Mouse (Mus musculus) cerebellum, adult (tissue): Measurements from ENCODE around the gene Rab6b.
"Not testable (repeated sequence)": the region's sequence is repeated elsewhere in the genome, so short reads cannot be mapped to it uniquely, and the experiment has no call there.

ENCODE experiments used
- ATAC-seq: cut with Nextera tagmentation; 2 replicates; pipeline ENCODE4 v1.9.2; 2017; ENCODE audit warnings: mild to moderate bottlenecking, moderate library complexity, mixed read lengths; ENCODE audit not compliant: insufficient number of reproducible peaks, low FRiP score, low TSS enrichment

Gene Rab6b

GRCm38 (mm10) chr9:103140384-103140783 is 28.8 kb downstream of the Rab6b start:
- ATAC-seq, result no peak

DNA sequence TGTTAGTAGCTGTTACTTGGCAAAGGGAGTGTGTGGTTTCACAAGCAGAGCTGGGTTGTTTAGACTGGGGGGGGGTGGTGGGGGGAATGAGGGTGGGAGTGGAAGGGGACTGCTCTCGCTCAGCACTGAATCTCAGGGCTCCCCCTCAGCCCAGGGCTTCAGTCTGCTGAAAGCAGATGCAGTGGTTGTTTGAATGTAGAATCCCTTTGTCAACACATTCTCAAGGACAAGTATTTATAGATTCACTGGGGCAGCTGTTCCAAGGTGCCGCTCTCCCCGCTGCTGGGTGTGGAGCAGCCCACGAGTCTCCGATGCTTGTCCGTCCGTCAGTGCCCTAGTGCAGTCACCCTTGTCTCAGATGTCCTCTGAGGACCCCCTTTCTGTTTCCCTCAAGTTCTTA is 29.7 kb downstream of the Rab6b start:
- ATAC-seq, result no peak

DNA sequence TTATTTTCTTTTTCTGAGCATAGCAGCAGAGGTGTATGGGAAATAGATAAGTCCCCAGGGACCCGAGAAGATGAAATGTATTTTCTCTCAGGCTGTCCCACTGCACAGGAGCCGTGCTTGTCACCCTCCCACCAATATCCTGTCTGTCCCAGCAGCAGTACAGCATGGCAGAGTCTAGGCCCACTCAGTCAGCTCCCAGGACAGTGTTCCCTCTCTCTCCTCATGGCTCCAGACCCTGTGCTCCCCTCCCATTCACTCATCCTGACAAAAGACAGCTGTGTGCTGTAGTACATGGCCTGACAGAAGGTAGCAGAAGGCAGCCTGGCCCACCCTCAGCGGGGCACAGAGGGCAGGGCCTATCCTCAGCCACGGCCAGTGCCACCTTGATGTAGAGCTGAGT is 32.3 kb downstream of the Rab6b start:
- no peak for ATAC-seq

DNA sequence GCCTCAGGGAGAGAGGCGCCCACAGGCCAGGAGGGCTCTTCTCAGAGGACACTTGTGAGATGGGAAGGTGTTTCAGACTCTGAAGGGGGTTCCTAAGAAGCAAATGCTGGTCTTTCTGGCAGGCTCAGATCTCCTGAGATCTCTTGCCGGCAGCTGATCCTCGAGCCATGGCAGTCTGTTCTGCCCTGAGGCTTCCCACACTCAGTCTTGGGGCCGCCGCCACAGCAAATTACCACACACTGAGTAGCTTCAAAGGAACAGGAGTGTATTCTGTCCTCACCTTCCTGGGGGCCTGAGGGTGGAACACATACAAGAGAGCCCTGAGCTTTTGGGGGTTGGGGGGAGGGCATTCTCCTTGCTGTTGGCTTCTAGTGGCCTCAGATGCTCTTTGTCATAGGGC is 33.8 kb downstream of the Rab6b start:
- no peak for ATAC-seq

GRCm38 (mm10) chr9:103146257-103146656 is 34.7 kb downstream of the Rab6b start:
- ATAC-seq, result no peak

DNA sequence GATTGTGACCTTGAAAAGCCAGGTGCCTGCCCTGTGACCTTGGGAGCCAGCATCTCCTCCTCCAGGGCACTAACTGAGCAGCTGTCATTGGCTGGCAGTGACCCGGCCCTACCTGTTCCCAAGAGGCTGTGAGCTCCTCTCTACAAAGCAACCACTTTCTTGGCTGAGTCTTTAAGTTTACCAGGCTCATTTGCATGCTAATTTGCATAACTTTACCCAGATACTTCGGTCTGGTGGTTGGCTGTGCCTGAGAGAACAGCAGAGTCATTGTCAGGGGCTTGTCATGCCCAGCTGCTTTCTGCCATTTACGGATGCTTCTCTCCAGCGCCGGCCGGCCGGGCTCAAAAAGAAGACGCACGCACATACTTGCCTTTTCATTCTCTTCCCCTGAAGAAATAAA is 35.1 kb downstream of the Rab6b start:
- no peak for ATAC-seq

GRCm38 (mm10) chr9:103147103-103147502 is 35.5 kb downstream of the Rab6b start:
- no peak for ATAC-seq

DNA sequence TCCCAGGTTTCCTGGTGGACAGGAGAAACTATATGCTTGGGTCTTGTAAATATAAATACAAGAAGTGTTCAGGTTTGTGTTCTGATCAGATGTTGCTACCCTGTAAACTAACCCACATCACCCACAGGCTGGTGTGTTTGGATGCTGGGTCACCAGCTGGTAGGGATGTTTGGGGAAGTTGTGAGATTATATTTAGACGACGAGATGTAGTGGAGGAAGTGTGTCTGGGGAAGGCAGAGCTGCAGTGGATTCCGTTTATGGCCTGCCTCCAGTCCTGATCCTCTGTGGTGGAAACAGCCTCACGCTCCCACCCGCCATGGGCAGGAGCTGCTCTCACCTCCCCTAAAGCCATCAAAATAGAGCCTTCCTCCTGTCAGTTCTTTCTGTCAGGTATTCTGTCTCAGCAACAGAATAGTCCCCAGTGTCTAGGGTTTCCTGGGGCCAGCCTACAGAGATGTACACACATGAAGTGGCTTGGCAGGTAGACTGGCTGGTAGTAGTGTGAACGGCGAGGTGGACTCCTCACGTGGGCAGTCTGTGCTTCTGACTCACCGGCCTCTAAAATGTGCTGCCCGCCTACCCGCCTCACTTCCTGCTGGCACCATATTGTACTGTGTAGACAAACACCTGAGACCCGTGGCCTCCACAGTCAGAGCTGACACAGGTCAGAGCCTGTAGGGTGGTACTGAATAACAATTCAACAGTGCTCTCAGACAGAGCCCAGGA is 37.6 kb downstream of the Rab6b start:
- ATAC-seq, result no peak

DNA sequence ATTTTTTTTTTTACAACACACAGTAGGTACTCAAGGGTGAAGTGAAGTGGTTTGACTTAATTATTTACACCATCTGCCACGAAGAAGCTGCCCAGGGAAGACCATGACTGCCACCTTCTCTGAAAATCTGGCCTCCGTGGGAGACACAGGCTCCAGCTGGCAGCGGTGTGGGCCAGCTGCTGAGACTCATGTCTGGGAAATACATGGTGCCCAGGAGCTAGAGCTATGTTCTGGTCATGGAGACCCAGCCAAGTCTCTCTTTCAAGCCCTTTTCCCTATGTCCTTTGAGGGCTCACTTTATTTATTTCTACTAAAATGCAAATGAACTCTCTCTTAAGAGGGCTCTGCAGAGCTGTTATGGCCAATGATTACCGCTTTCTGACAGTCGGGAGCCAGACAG is 41.7 kb downstream of the Rab6b start:
- ATAC-seq, result no peak

DNA sequence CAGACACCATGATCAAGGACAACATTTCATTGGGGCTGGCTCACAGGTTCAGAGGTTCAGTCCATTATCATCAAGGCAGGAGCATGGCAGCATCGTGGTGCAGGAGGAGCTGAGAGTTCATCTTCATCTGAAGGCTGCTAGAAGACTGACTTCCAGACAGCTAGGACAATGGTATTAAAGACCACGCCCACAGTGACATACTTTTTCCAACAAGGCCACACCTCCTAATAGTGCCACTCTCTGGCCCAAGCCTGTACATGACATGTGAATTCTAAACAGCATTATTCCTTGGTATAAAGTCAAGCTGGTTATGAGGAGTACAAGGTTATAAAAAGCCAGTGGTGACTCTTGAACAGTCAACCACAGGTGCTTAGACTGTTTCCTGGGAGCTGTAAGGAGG is 43.0 kb downstream of the Rab6b start:
- ATAC-seq, result no peak

DNA sequence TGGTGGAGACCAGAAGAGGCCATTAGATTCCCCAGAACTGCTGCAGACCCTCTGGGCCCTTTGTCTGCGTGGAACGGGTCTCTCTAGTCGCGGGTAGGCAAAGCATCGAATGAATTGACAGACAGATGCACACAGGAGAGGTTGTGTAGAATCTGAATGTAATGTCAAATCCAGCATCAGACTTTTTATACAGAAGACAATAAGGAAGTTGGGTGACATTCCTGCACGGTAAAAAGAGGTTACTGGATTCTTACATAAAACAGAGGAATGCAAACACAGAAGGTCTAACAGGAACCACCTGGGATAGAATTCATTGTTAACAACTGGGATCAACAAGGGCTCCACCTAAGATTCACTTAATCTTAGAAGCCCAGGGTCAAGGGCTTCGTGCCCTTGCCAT is 43.6 kb downstream of the Rab6b start:
- ATAC-seq, result not testable (repeated sequence)

GRCm38 (mm10) chr9:103163806-103164205 is 52.2 kb downstream of the Rab6b start:
- no peak for ATAC-seq

DNA sequence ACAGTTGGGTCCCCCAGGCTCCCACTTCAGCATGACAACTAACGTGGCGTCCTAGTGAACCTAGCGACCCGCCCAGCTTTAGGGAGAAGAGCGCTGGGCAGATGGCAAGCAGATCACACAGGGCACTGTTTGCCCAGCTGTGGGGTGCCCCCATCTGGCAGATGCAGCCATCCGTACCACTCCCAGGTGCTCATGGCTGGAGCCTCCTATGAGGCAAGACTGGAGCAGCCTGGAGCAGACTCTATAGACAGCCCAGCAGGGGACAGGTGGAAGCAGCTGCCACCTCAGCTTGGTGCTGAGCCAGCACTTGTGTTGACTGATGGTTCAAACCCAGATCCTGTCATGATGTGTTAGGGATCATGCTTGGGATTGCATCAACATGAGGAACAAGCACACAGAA is 56.5 kb downstream of the Rab6b start:
- ATAC-seq, result no peak

GRCm38 (mm10) chr9:103168771-103169170 is 57.2 kb downstream of the Rab6b start:
- no peak for ATAC-seq

DNA sequence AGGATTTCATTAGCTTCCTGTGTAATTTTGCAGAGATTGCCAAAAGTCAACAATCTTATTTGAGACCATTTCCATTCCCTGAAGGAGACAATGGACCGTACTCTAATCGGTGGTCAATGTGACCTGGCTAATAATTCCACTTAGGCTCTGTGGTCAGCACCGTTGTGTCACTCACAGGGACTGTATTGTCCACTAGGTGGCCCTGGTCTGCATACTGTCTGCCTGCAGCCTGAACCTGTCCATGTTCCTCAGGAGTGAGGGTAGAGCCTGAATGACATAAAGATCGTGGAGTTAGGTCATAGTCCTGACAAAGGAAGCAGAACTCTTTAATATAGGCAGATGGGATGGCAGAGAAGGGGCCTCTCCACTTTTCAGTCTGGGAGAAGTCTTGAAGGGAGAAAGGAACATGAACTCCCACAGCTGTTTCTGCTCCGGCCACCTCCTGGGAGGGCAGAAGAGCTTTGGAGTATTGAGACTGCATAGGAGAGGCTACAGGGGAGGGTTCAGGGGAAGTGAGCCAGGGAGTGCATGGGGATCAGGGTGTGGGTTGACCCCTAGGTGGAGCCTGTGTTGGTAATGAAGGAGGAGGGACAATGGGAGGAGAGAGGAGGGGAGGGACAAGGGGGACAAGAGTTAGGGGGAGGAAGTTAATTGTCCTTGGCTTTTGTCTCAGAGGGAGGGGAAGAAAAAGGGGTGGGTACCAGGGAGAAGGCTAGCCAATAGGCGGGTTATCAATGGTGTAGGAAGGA is 63.4 kb downstream of the Rab6b start:
- no peak for ATAC-seq

DNA sequence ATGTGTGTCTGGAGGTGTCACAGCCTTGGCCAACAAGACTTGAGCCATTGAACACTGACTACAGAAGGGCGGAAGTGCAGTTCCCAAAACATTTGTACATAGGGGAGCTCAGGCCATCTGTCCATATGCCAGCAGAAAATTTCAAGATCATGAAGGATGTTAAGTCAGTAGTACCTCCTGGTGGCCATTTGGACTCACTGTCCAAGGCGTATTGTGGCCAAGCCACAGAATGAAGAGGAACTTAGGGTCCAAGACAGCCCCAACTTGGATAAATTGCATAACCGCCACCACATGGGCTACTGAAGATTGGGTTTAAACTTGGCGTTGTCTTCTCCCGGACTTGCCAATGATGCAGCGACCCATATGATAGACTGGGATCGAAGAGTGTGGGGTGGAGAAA is 64.1 kb downstream of the Rab6b start:
- ATAC-seq, result no peak

DNA sequence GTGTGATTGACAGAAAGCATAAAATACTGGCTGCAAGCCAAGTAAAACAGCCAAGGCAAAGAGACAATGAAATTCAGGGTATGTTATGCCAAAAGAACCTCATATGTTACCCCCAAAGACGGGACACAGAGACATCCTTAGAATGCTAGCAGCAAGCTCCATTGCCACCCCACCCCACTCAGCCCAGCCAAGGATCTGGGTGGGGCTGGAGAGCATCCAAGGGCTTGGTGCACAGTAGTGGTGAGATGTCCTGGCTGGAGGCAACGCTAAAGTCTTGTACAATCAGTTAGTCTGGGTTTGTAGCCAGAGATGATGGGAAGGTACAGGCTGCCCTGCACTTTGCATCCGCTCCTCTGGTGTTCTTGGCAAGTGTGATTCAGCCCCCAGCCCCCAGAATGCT is 68.7 kb downstream of the Rab6b start:
- ATAC-seq, result no peak

DNA sequence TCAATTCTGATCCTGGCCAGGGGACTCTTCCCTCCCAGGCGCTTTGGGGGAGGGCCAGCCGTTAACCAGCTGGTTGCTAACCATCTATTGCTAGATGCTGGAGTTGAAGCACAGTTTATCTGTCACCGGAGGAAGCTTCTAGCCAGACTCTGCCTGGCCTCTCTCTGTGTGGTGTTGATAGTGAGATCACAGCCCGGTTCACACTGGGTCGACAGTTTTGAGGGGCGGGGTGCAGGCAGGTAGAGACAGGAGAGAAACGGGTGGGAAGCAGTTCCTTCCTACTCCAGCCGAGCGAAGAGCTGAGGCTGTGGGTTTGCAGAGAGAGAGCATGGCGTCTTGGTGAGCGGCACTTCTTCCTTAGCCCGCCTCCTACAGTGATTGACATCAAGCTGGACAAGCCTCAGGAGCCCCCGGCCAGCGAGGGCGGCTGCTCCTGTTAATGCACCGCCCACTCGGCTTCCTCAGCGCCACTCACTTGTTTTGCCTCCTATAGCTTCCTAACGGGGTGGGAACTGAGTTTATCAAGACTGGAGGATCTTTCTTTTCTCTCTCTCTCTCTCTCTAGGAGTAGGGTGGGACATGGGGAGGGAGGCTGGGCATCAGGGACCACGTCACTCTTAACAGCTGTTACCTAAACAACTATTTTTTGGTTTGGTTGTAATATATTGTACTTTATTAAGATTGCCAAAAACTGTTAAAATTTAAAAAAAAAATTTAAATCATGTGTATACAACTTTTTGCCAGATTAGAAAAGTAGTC is 69.4 kb downstream of the Rab6b start:
- ATAC-seq, result no peak

- ATAC-seq, result no peak
These were observed 70.3 kb downstream of the Rab6b start for GRCm38 (mm10) chr9:103181886-103182285.

- no peak for ATAC-seq
These were observed 73.3 kb downstream of the Rab6b start for GRCm38 (mm10) chr9:103184855-103185254.

GRCm38 (mm10) chr9:103185946-103186345 is 74.4 kb downstream of the Rab6b start:
- ATAC-seq, result no peak
